Mouse (Mus musculus): ENCODE data around the gene Ctla4. TPM values are rescaled to one million over a fixed set of nuclear protein-coding genes. Genes with fewer than 3 reads are reported as not detected.

Ctla4 gene
- polyA plus RNA-seq, 1 experiment = not detected

DNA sequence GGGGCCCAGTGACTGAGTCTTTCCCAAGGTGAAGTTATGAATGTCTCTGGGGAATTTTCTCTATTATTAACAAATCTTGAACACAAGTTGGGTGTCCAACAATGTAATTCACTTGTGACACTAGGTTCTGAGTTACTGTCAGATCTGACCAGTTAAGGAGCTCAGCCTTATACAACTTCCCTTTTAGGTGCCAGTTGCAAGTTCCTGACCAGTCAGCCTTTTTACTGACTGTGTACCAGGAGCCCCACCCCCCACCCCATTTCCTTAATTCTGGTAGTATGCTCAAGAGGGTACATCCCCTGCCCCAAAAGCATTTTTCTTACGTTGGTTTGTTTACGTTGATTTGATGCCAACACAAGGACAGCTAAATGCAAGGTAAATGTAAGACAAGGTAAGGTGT lies 21.6 kb upstream of the Ctla4 start:
- DNase-seq (ENCODE audit: low read depth) = no peak

DNA sequence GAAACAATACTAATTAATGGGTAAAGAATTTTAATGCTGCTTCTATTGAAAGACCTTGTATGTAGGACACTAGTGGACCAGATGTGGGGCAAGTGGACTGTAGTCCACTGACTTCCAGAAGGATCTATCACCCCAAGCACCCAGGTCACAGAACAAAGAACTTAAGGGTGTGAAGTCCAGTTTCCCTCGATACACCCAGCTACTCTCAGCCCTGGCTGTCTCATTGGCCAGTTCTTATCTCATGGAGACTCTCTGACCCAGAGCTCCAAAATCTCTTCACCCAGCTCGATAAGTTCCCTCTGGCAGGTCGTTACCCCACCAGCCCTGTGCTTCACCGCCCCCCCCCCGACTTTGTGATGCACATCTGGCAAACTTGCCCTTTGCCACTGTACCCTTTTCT lies 20.8 kb upstream of the Ctla4 start:
- DNase-seq (ENCODE audit: low read depth) = no peak

DNA sequence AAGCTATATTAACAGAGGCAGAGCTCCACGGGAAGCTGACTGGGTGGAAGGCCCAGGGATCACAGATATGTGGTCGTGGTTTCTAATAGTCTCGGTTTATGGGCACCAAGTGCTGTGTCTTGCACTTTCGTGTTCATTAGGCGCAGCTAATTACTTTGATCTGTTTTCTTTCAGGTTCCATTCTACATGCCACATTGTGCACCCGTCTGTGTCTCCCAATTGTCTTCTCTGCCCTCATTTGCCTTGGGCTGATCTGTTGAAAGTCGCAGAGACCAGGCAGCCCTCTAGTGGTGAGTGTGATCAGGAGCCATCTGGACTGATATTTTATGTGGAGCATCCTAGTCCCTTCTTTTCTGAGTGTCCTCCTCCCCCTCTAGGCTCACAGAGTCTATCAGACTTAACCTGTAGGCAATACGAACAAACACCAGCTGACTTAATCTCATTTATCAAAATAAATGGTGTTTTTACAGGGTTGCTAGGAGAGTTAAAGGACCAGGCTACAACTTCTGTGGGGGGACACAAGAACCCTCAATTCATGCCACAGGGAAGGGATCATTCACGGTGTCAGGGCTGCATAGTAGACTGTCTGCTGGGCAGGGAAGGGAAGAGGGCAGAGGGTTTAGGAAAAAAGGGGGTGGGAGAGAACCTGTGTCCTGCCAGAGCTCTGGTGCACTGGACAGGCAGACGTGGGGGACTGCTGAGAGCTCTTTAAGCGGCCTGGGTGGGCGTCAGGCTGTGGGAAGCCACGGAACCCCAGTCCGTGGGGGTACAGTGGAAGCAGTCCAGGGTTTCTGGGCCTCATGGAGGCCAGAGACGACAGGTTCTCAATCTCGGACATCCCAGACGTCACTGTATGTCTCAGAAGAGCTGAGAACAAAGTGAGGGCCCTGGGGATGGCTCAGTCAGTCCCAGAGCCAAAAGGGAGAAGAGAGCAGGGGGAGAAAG lies 18.2 kb upstream of the Ctla4 start:
- no peak for DNase-seq (ENCODE audit: low read depth)

GRCm38 (mm10) chr1:60875267-60875666 lies 11.5 kb upstream of the Ctla4 start:
- DNase-seq (ENCODE audit: low read depth) = no peak

DNA sequence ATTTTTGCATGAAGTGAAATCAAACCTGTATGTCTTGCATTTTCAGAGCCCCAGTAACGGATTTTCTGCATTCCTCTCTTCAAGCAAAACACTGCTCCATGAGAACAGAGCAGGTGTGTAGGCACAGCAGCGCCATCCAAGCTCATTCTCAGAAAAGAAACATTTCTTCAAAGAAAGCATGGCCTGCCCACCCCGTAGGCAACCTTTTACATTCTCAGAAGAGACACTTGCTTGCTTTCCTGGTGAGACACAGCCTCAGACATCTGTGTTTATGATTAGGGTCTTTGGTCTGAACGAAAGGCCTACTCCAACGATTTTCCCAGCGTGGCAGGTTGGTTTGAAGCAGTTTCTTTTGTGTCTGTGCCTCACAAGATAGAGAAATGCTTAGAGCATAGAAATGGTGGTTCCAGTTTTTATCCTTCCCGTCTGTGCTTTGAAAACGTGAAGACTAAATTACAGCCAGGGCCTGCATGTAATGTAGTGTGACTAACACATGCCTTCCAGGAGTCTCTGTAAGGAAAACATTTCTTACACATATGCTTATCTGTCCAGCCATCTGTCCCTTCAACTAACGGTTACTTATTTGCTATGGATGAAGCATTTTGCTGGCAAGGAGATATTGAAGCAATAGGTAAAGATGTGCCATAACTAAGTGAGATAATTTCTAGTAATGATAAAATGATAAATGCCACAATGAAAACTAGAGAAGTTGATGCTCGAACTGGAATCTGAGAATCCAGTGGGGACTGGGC lies 6.5 kb upstream of the Ctla4 start:
- no peak for DNase-seq (ENCODE audit: low read depth)

GRCm38 (mm10) chr1:60882792-60883191 lies 4.0 kb upstream of the Ctla4 start:
- no peak for DNase-seq (ENCODE audit: low read depth)

- no peak for DNase-seq (ENCODE audit: low read depth)
Measured at GRCm38 (mm10) chr1:60883279-60883678, 3.5 kb upstream of the Ctla4 start.

DNA sequence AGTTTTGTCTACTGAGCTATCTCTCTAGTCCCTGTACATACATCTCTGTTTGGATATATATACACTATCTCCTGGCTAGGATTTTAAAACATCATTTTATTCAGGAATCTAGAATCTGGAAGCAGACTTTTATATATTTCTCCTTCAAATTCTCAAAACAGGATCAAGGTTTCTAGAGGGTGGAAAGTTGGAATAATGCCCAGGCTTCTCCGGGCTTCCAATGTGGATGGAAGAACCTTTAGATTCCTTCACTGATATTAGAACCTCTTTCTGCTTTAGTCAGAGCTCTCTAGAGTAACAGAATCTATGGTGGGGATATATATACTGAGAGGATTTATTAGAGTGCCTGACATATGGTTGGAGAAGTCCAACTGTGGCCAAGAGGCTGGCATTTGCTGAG lies 2.2 kb upstream of the Ctla4 start:
- DNase-seq (ENCODE audit: low read depth) = no peak

DNA sequence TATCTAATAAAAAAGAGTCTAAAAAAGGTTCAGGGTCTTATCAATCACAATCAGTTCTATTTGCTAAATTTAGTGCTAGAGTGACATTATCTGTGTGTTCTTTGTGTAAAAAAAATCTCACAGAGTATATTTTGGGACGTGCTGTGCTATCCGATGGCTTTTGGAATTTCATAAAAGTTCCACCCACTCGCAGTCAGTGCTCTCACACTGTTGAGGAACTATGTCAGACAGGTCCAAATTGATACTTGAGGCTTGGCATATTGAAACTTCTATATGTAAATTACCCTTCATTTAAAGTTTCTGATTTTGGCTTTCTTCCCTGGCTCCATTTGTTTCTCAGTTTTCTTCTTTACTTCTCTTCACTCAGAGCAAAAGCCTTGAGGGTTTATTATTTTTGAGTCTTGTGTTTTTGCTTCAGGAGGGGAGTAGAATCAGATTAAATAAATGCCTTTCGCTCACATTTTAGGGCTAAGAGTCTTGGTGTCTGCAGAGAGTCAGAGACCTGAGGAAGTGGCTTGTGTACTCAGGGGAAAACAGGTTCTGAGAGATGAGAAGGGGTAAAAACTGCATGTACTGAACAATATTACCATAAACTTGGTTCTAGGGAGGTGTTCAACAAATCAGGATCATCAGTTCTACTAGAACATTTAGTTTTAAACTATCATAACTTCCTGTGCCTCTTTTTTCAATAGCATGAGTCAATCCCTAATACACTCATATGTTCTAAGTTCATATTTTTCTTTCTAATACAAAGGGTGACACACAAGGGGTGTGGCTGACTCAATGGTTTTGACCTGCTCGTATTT lies 11.5 kb downstream of the Ctla4 start:
- no peak for DNase-seq (ENCODE audit: low read depth)

- DNase-seq (ENCODE audit: low read depth) = peak; percentile 68
Measured at GRCm38 (mm10) chr1:60898933-60899210, 12.1 kb downstream of the Ctla4 start.

GRCm38 (mm10) chr1:60899244-60899643 lies 12.4 kb downstream of the Ctla4 start:
- no peak for DNase-seq (ENCODE audit: low read depth)

DNA sequence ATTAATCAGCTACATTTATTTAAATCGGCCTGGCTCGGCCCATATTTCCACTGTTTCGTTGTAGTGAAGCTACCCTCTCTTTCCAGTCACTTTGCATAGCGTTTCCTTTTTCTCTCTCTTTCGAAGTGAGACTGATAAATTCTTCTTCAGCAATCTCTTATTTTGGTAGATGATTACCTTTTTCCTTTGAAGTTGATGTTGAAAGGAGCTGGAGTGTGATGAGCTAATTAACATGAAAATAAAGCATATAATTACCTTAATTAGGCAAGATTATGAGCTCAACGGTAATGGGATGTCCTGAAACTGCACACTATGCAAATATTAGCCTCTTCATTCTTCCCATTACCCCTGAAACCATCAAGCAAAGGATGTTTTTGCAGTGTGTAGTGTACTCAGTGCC lies 15.7 kb downstream of the Ctla4 start:
- DNase-seq (ENCODE audit: low read depth) = no peak

- no peak for DNase-seq (ENCODE audit: low read depth)
Measured at GRCm38 (mm10) chr1:60903126-60903525, 16.3 kb downstream of the Ctla4 start.

GRCm38 (mm10) chr1:60904456-60904978 lies 17.7 kb downstream of the Ctla4 start:
- DNase-seq (ENCODE audit: low read depth) = no peak

GRCm38 (mm10) chr1:60907466-60907865 lies 20.7 kb downstream of the Ctla4 start:
- DNase-seq (ENCODE audit: low read depth) = no peak

DNA sequence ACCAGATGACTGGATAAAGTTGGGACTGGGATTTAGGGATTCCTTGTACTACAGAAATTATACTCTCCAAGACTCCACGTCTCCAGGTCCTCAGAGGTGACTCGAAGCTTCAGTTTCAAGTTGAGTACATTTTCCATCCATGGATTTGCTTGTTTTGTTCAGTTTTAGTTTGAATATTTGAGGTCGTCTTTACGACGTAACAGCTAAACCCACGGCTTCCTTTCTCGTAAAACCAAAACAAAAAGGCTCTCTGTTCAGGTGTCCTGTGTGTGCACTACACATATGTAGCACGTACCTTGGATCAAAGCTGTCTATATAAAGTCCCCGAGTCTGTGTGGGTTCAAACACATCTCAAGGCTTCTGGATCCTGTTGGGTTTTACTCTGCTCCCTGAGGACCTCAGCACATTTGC lies 22.0 kb downstream of the Ctla4 start:
- no peak for DNase-seq (ENCODE audit: low read depth)

GRCm38 (mm10) chr1:60909746-60910145 lies 22.9 kb downstream of the Ctla4 start:
- DNase-seq (ENCODE audit: low read depth) = no peak

GRCm38 (mm10) chr1:60910796-60911195 lies 24.0 kb downstream of the Ctla4 start:
- DNase-seq (ENCODE audit: low read depth) = no peak

DNA sequence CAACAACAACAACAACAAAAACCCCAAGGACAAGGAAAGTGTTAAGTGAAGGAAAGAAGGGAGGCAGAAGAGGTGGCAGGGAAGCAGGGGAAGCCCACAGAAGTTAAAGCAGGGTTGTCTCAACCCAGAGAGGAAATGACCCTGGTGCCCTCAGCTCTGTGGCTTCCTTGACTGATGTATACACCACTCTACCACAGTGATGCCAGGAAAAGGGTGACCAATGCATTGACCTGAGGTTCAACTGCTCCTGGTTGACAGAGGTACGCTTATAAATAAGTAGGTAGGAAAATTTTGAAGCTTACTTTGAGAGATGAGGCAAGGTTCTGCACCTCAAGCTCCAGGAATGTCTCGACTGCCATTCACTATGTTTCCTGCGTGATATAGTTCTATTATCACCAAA lies 24.8 kb downstream of the Ctla4 start:
- no peak for DNase-seq (ENCODE audit: low read depth)

GRCm38 (mm10) chr1:60913305-60913704 lies 26.5 kb downstream of the Ctla4 start:
- DNase-seq (ENCODE audit: low read depth) = no peak

GRCm38 (mm10) chr1:60916281-60916781 lies 29.5 kb downstream of the Ctla4 start:
- no peak for DNase-seq (ENCODE audit: low read depth)

Measured in gonadal fat pad, adult 2 months (tissue).